Mouse (Mus musculus) embryonic facial prominence, embryonic 10.5 days (tissue): ENCODE measurements around the gene Il4i1. TPM values are rescaled to one million over a fixed set of nuclear protein-coding genes. Genes with fewer than 3 reads are reported as not detected.

ENCODE experiments used
- DNase-seq: peaks from one replicate; pipeline ENCODE4 v3.0.0-alpha.2; 2017; ENCODE audit warnings: low spot score
- H3K27ac ChIP-seq: fragments of 300-500 bp; sonication (generic); replicated peaks from 2 replicates; pipeline ENCODE4 v1.5.1; 2016; ENCODE audit warnings: mild to moderate bottlenecking
- H3K27me3 ChIP-seq: fragments of 300-500 bp; sonication (generic); replicated peaks from 2 replicates; pipeline ENCODE4 v1.6.1; 2016; ENCODE audit warnings: low read depth, mild to moderate bottlenecking; ENCODE audit not compliant: poor library complexity, severe bottlenecking
- H3K36me3 ChIP-seq: fragments of 300-500 bp; sonication (generic); replicated peaks from 2 replicates; pipeline ENCODE4 v1.6.1; 2016; ENCODE audit warnings: mild to moderate bottlenecking, moderate library complexity
- H3K4me1 ChIP-seq: fragments of 300-500 bp; sonication (generic); 2 replicates; pipeline ENCODE4 v1.6.1; 2016
- H3K4me3 ChIP-seq: fragments of 300-500 bp; sonication (generic); 2 replicates; pipeline ENCODE4 v1.5.1; 2016; ENCODE audit warnings: mild to moderate bottlenecking, moderate library complexity
- H3K9me3 ChIP-seq: fragments of 300-500 bp; sonication (generic); 2 replicates; pipeline ENCODE4 v1.6.1; 2016; ENCODE audit warnings: mild to moderate bottlenecking
- WGBS: fragments of 180-500 bp; shearing (Covaris S2); methylation state at CpG from one replicate; pipeline ENCODE4 v1.1.7; 2016; 5-methylcytosine and 5-hydroxymethylcytosine counted together
- polyA plus RNA-seq: library from polyadenylated mRNA; unstranded; fragments of >200 nt; fragmentation: Nextera tagmentation; extraction: Ambion mirVana; gene quantifications from 2 replicates; pipeline ENCODE4 v1.2.1, GENCODE M21; 2016

Il4i1 gene
- polyA plus RNA-seq, 1 experiment from 2014 or later, result 1.0 TPM

DNA sequence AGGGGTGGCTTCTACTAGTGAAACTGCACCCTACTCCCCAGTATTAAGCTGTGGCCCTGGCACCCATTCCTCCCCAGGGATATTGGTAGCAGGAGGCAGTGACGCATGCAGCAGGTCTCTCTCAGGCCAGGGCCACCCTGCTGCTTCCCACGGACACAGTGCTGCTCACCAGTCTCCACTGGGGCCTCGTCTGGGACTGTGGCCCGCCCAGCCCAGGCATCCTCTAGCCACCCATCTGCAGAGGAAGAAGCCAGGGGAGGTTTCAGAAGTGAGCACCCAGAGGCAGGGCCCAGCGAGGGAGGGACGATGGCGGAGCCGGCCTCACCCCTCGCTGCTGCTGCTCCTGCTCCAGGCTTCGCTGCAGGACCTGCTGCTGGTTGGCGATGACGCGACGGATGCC is 47.0 kb downstream of the Il4i1 start:
- WGBS, result 90% methylated on average over 14 of the region's 14 CpGs
- Histone ChIP-seq H3K4me3 (peak overlapping the region; percentile 9; the same call in 1 of the 2 replicates), H3K36me3 (peaks cover 90% of the 10 kb centered on the region)

DNA sequence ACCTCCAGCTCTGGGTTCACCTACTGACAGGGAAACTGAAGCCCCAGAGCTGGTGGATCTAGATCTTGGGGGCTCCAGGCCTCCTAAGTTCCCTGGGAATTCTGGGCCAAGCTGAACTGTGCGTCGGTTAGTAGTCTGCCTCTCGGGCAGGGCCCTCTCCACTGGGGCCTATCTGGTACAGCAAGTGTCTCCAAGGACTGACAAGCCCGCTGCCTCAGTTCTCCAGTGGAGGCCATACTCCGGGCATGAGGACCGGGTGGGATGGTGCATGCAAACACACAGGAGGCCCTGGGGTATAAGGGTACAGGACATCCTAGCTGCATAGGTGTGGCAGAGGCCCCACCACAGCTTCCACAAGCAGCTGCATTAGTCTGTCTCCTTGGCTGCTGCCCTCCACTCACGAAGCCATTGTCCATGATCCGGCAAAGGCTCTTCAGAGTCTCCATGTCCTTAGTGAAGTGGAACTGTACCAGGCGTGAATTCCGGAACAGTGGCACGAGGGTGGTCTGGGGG is 47.9 kb downstream of the Il4i1 start:
- DNase-seq, result no peak
- 90% methylated on average over 11 of the region's 11 CpGs for WGBS

More for the DNA sequence above, 47.0 kb downstream of the Il4i1 start:
- no peak overlapping the region for H3K27ac ChIP-seq
- peaks cover 59% of the 10 kb centered on the region for H3K4me1 ChIP-seq
- no peaks in the 10 kb centered on the region for H3K9me3 ChIP-seq
- H3K27me3 ChIP-seq, result no peaks in the 10 kb centered on the region
- DNase-seq, result no peak

DNA sequence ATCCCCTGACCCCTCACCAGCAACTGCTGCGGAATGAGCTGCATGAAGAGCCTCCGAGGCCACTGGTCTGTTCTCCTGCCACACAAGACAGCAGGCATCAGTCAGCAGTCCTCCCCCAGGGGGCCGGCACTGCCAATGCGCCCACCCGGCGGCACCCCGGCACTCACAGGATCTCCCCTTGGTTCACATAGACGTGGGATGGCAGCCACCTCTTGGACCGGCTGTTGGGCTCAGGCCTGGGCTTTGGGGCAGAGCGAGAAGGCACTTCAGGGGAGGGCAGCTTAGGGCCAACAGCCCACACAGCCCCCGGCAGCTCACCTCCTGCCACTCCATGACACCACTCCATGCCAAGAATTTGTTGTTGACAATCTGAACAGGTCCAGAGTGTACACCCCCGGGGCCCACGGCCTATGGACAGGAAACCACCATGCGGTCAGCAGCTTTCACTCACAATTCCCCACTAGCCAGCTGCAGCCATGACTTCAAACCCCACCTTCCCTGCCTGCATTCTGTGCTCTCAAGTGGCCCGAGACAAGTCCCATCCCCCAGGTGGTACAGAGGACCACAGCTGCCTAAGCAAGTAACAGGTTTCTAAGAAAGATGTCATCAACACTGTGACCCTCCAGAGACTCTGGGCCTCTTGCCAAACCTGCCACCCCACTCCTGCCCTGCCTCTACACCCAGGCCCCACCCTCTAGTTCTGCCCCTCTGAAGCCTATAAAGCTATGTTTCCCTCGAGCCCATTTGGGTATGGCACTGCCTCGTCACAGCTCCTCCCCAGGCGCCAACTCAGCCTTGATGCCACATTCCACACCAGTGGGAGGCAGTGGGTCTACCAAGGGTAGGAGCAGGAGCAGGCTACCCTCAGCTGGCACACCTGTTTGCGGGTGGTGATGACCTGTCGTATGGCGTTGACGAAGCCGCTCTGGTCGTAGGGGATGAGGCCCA is 48.7 kb downstream of the Il4i1 start:
- peaks cover 58% of the 10 kb centered on the region for H3K4me1 ChIP-seq

More for the DNA sequence above, 47.9 kb downstream of the Il4i1 start:
- Histone ChIP-seq H3K4me3 (peak overlapping the region; percentile 13; the same call in 1 of the 2 replicates), H3K27me3 (no peaks in the 10 kb centered on the region), H3K36me3 (peaks cover 89% of the 10 kb centered on the region), H3K27ac (no peak overlapping the region), H3K4me1 (peaks cover 58% of the 10 kb centered on the region), H3K9me3 (no peaks in the 10 kb centered on the region)

DNA sequence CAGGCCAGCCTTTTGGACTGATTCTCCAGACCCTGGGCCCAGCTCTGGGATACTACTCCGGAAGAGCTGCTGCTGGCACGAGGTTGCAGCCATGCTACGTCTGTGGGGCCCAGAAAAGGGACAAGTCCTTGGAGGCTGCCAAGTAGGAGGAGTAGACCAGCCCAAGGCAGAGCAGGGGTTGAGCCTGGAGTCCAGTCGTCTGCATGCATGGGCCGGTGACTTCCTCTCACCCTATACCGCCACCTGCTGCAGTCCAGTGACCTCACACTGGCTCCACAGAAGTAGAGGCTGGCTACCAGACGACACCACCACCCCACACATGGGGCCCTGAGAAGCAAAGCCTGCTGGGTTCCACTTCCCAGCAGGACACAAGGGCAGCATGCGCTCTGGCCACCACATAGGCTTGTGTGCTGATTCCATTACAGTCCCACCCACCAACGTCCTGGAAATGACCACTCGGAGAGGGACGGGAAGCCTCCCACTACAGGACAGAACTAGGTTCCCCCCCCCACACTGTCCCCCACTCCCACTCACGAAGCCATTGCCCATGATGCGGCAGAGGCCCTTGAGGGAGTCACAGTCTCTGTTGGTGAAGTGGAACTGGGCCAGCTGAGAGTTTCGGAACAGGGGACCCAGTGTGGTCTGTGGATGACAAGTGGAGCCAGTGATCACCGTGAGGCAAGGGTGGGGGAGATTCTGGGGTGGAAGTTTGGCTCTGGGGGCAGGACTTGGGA is 50.3 kb downstream of the Il4i1 start:
- Histone ChIP-seq H3K9me3 (no peaks in the 10 kb centered on the region), H3K36me3 (peaks cover 71% of the 10 kb centered on the region), H3K27ac (peak overlapping the region; percentile 48; the same call in 1 of the 2 replicates), H3K4me1 (peaks cover 51% of the 10 kb centered on the region), H3K27me3 (no peaks in the 10 kb centered on the region), H3K4me3 (peak overlapping the region; percentile 98)
- no peak for DNase-seq
- 74% methylated on average over 15 of the region's 15 CpGs for WGBS

More for the DNA sequence above, 48.7 kb downstream of the Il4i1 start:
- 88% methylated on average over 24 of the region's 24 CpGs for WGBS
- Histone ChIP-seq H3K9me3 (no peaks in the 10 kb centered on the region), H3K27me3 (no peaks in the 10 kb centered on the region), H3K36me3 (peaks cover 84% of the 10 kb centered on the region), H3K4me3 (peak overlapping the region; percentile 27; the same call in 1 of the 2 replicates), H3K27ac (no peak overlapping the region)
- no peak for DNase-seq

DNA sequence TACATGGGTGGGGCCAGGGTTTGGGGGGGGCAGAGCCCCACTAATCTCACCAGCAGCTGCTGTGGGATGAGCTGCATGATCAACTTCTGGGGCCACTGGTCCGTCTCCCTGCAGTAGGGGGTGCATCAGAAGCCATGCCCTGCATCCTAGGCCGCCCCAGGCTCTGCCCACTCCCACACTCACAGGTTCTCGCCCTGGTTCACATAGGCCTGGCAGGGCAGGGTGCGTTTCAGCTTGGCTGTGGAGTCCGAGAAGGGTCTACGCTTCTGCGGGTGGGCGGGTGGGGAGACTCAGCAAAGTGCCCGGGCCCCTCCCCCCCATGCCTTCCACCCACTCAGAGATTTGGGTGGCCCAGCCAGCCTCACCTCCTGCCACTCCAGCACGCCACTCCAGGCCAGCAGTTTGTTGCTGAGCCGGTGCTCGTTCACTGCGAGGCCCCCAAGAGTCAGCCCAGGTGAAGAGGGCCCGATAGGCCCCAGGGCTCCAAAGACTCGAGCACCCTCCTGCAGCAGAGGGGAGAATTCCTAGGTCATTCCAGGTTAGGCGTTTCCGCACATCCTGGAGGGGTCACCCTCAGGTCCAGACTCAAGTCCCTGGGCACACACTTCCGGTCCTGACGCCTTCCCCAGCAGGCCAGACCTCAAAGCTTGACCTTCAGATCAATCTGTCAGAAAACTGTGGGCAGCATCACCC is 51.0 kb downstream of the Il4i1 start:
- Histone ChIP-seq H3K27ac (peak overlapping the region; percentile 48), H3K4me3 (peak overlapping the region; percentile 98), H3K4me1 (peaks cover 49% of the 10 kb centered on the region), H3K27me3 (no peaks in the 10 kb centered on the region), H3K36me3 (peaks cover 64% of the 10 kb centered on the region), H3K9me3 (no peaks in the 10 kb centered on the region)
- 78% methylated on average over 19 of the region's 19 CpGs for WGBS
- DNase-seq, result no peak

DNA sequence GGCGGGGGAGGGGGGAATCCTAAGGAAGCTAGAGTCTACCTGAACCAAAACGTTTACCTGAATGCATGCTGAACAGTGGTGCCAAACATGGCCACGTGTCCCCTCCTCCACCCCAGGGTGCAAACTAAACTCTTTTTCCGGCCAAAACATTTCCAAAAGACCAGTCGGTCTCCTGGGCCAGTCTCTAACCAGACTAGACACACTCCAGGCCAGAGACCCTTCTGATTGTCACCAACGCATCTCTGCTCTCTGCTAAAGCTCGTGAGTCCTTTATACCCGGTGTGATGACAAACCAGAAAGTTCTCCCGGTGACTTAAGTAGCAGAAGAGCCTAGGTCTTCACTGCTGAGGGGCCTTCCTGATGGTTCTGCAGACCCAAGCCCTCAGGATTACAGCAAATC is 51.6 kb downstream of the Il4i1 start:
- Histone ChIP-seq H3K27ac (0 out of 2 replicates have a peak overlapping the region, but pooled peaks have one; percentile 14), H3K4me3 (peak overlapping the region; percentile 98), H3K36me3 (peaks cover 58% of the 10 kb centered on the region), H3K4me1 (peaks cover 50% of the 10 kb centered on the region), H3K27me3 (no peaks in the 10 kb centered on the region), H3K9me3 (no peaks in the 10 kb centered on the region)
- DNase-seq, result no peak
- 63% methylated on average over 9 of the region's 9 CpGs for WGBS

- peak; percentile 26 for DNase-seq
- WGBS, result 8% methylated on average over 16 of the region's 16 CpGs
- Histone ChIP-seq H3K27me3 (no peaks in the 10 kb centered on the region), H3K36me3 (peaks cover 51% of the 10 kb centered on the region), H3K4me1 (peaks cover 57% of the 10 kb centered on the region), H3K9me3 (no peaks in the 10 kb centered on the region), H3K27ac (peak overlapping the region; percentile 100), H3K4me3 (peak overlapping the region; percentile 98)
These were observed 52.3 kb downstream of the Il4i1 start for GRCm38 (mm10) chr7:44868465-44868864.

DNA sequence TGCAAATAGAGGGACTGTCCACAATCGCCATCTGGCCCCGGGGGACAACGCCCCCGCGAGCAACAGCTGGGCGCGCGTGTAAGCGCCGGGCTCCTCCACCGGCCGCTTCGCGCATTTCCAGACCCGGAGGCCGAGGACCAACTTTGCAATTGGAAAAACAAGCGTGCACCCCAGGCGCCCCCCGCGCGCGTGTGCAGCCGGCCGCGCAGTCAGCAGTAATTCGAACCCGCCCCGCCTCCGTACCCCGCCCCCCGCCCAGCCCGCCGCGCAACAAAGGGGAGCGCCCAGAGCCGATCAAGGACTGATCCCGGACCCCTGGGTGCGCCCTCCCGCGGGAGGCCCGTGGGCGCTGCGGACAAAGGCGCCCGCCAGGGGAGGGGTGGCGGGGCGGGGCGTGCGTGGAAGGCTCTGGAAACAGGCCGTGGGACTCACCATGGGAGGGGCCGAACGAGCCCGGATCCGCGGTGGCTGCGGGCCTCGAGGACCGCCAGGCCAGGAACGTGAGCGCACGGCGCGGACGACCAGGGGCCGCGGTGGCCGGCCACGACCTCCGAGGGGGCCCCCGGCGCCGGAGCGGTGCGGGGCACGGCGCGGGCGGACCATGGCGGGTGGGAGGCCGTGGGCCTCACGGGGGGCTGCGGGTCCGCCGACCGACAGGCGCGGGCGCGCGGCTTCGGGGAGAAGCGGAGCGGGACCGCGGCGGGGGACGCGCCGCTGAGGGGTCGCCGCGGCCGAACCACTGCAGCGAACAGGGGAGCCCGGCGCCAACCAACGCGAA is 52.9 kb downstream of the Il4i1 start:
- under 1% methylated on average over 108 of the region's 108 CpGs for WGBS
- H3K9me3 ChIP-seq, result no peaks in the 10 kb centered on the region
- H3K4me3 ChIP-seq, result peak overlapping the region; percentile 98
- peak; percentile 88 for DNase-seq
- H3K4me1 ChIP-seq, result peaks cover 58% of the 10 kb centered on the region
- peak overlapping the region; percentile 100 for H3K27ac ChIP-seq
- no peaks in the 10 kb centered on the region for H3K27me3 ChIP-seq
- H3K36me3 ChIP-seq, result peaks cover 44% of the 10 kb centered on the region

DNA sequence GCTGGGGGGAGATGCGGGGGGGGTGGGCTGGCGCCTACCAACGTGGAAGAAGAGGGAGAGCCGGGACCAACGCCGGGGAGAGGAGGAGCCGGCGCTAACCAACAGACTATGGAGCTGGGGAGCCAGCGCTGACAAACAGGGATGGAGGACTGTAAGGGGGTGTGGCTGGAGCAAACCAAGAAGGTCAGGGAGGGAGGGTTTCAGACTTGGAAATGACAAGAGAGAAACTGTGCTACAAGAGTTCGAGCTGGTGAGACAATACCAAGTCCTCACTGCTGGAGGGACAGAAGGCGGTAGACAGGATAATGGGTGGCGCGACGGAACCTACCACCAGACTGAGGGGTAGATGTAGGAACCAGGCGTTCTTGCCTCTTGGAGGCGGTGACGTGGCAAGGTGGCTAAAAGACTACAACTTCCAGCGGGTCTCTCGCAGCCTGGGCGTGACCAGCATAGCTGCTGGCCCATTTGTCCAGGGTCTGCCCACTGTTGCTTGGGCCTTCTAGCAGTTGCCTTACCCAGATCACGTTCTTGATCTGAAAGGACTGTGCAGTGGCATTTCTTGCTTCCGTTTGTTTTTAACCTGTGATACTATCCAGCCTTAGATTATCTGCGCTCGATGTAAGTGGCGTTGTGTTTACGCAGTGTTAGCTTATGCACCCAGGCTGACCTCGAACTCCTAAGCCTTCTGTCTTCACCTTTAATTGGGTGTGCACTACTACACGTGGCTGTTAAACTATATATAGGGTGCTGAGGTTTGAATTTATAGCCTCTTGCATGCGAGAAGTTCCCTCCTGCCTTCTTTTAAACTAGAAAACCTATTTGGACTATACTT is 53.7 kb downstream of the Il4i1 start, which contains the start of gene Ptov1:
TSS of gene Ptov1 (minus strand) at position 92 of the 832 bp plus-strand sequence.
- Histone ChIP-seq H3K27me3 (no peaks in the 10 kb centered on the region), H3K36me3 (peaks cover 36% of the 10 kb centered on the region), H3K4me3 (peak within 1 kb of the TSS; percentile 98), H3K9me3 (no peaks in the 10 kb centered on the region), H3K27ac (peak within 1 kb of the TSS; percentile 100), H3K4me1 (peaks cover 54% of the 10 kb centered on the region)
- DNase-seq, result peak; percentile 96
- 12% methylated on average over 29 of the region's 29 CpGs for WGBS

DNA sequence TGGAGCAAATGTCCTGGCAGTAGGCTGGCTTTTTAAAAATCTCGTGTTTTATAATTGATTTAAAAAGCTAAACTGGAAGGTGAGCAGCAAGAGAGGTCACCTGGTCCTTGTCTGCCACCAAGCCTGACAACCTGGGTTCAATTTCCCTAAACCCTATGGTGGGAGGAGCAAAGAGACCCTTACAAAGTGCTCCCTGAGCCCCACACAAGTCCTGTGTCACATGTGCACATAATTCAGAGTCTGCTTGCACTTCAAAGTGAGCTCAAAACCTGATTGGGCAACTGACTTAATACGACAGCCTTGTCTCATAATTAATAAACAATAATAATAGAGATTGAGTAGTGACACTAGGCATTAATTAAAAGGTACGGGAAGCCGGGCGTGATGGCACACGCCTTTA is 54.4 kb downstream of the Il4i1 start:
- Histone ChIP-seq H3K4me3 (peak overlapping the region; percentile 98), H3K9me3 (no peaks in the 10 kb centered on the region), H3K36me3 (peaks cover 32% of the 10 kb centered on the region), H3K27me3 (no peaks in the 10 kb centered on the region), H3K4me1 (peaks cover 50% of the 10 kb centered on the region), H3K27ac (peak overlapping the region; percentile 100)
- no peak for DNase-seq
- WGBS, result 86% methylated on average over 6 of the region's 6 CpGs

DNA sequence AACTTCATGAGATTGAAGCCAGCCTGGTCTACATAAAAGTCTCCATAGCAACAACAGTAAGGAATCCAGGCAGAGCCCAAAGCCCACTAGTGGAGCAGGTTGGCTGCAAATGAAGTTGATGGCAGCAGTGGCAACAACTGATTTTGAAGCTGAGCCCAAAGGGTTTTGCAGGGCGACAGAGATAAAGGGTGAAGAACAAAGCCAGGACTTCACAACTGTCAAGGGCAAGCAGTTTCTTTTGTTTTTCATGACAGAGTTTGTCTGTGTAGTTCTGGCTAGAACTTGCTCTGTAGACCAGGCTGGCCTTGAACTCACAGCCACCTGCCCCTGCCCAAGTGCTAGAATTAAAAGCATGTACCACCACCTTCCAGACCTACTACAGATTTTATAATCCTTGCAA is 55.0 kb downstream of the Il4i1 start:
- H3K4me1 ChIP-seq, result peaks cover 44% of the 10 kb centered on the region
- H3K4me3 ChIP-seq, result no peak overlapping the region
- 81% methylated on average over 1 of the region's 1 CpGs for WGBS
- H3K9me3 ChIP-seq, result no peaks in the 10 kb centered on the region
- H3K27me3 ChIP-seq, result no peaks in the 10 kb centered on the region
- H3K27ac ChIP-seq, result no peak overlapping the region
- DNase-seq, result no peak
- peaks cover 32% of the 10 kb centered on the region for H3K36me3 ChIP-seq
